Mouse (Mus musculus): ENCODE measurements at regions not wholly inside any gene's neighbourhood (a gene's known extent, or its start where the extent isn't known, plus 50 kb on each side); places are given as distances from the start of the nearest gene placed in this dataset.

- TF ChIP-seq POLR2A (IDR thresholded peaks at IDR 0.05; ENCODE audit: insufficient read depth, low read depth, low read length) = no peak
- TF ChIP-seq CTCF (IDR thresholded peaks at IDR 0.05) = no peak
Measured at GRCm38 (mm10) chr12:80014598-80014983, 98.2 kb downstream of the Zfp36l1 start.

Measured in heart, adult 2 months (tissue).